ENCODE assay signal across 10 mouse cellular contexts in genomic region chr3:153984428-153985340, GRCm38 (mm10). TPM values are rescaled to one million over a fixed set of nuclear protein-coding genes. Genes with fewer than 3 reads are reported as not detected.
DNase-seq lines count a peak whose midpoint lies in the region; ATAC-seq lines count a peak whose summit lies in the region.
"Had no signal": no experiment of that assay in that cellular context is flagged by ENCODE, and none has a peak within 500 bp of the region (broad histone marks: within the 10 kb centered on the region; RNA-seq: fewer than 3 reads in every experiment).

No protein-coding gene starts in this region.

- WGBS in kidney, embryonic 16.5 days, result 53% methylated on average over 10 of the region's 10 CpGs

- H3K9ac ChIP-seq in kidney, embryonic 16.5 days (replicated peaks; ENCODE audit: low read length), result no peak overlapping the region
- H3K9ac ChIP-seq: embryonic facial prominence, embryonic 12.5 days; limb, embryonic 15.5 days had no signal

- DNase-seq in right cerebral cortex, adult 2 months (ENCODE audit: low spot score in 2 of 2), result peak; percentile 45 to 48
- DNase-seq in right cerebral cortex, postnatal 36 days (ENCODE audit: low spot score in 2 of 2), result no peak
- DNase-seq in layer of hippocampus, postnatal 36 days, result no peak

- no peaks in the 10 kb centered on the region for H3K36me3 ChIP-seq in kidney, embryonic 16.5 days (ENCODE audit: insufficient read depth, low read length)
- H3K36me3 ChIP-seq: embryonic facial prominence, embryonic 12.5 days; limb, embryonic 15.5 days had no signal

- H3K4me2 ChIP-seq in kidney, embryonic 16.5 days (replicated peaks; ENCODE audit: low read depth, low read length), result no peak overlapping the region
- H3K4me2 ChIP-seq: embryonic facial prominence, embryonic 12.5 days; limb, embryonic 15.5 days had no signal

- no peak overlapping the region for H3K4me3 ChIP-seq in kidney, embryonic 16.5 days (ENCODE audit: low read length)
- H3K4me3 ChIP-seq: embryonic facial prominence, embryonic 12.5 days; limb, embryonic 15.5 days had no signal

- H3K27me3 ChIP-seq in kidney, embryonic 16.5 days (ENCODE audit: insufficient read depth, low read length), result no peaks in the 10 kb centered on the region
- H3K27me3 ChIP-seq: embryonic facial prominence, embryonic 12.5 days; limb, embryonic 15.5 days had no signal

- H3K4me1 ChIP-seq in kidney, embryonic 16.5 days (ENCODE audit: insufficient read depth, low read length), result no peaks in the 10 kb centered on the region
- H3K4me1 ChIP-seq: embryonic facial prominence, embryonic 12.5 days; limb, embryonic 15.5 days had no signal

- peak; percentile 40 for ATAC-seq in activated CD4-positive, CD25-positive, alpha-beta regulatory T cell, adult 4 months
- peak; percentile 59; the same call in 1 of the 2 replicates for ATAC-seq in erythroid progenitor cell, adult 5-6 weeks (replicated peaks; ENCODE audit: low FRiP score, poor library complexity, severe bottlenecking)
- peak; percentile 74 for ATAC-seq in kidney, embryonic 16.5 days (ENCODE audit: low FRiP score, low TSS enrichment)
- ATAC-seq in megakaryocyte-erythroid progenitor cell, adult 5-6 weeks (replicated peaks; ENCODE audit: low FRiP score, low TSS enrichment, poor library complexity, severe bottlenecking), result peak; percentile 85
- no peak for ATAC-seq in inflammation-experienced regulatory T-cells, adult 6 months

- H3K27ac ChIP-seq in kidney, embryonic 16.5 days (ENCODE audit: low read length), result no peak overlapping the region
- H3K27ac ChIP-seq: embryonic facial prominence, embryonic 12.5 days; limb, embryonic 15.5 days had no signal

- no peaks in the 10 kb centered on the region for H3K9me3 ChIP-seq in kidney, embryonic 16.5 days (ENCODE audit: low read length)
- H3K9me3 ChIP-seq: embryonic facial prominence, embryonic 12.5 days; limb, embryonic 15.5 days had no signal

RNA-seq across cellular contexts. Expression of gene Slc44a5, which starts 11.4 kb away (rescaled TPM):
- polyA plus RNA-seq in activated CD4-positive, CD25-positive, alpha-beta regulatory T cell, adult 4 months (2017; shearing (Covaris generic)), result not detected
- 1.4 TPM in 1 of 2 replicates, not detected in the other for total RNA-seq in erythroid progenitor cell, adult 5-6 weeks (2015; ENCODE audit: low replicate concordance)
- total RNA-seq in erythroid progenitor cell, adult 5-6 weeks (2017; ENCODE audit: low replicate concordance), result 0.13 TPM in 1 of 2 replicates, not detected in the other
- polyA plus RNA-seq in kidney, embryonic 16.5 days (2015; fragmentation: Nextera tagmentation; extraction: Ambion mirVana), result 0.53 and 0.65 TPM in 2 replicates
- not detected in 2 replicates for total RNA-seq in megakaryocyte-erythroid progenitor cell, adult 5-6 weeks (2014; fragmentation: Nextera tagmentation)
- 0.28 TPM in 1 of 2 replicates, not detected in the other for total RNA-seq in megakaryocyte-erythroid progenitor cell, adult 5-6 weeks (2017)
- 10 to 100 TPM; 62.9 to 68.0 TPM for total RNA-seq in layer of hippocampus, postnatal 36 days (2021)
- polyA plus RNA-seq in inflammation-experienced regulatory T-cells, adult 6 months (2017; shearing (Covaris generic)), result not detected

RNA-seq across cellular contexts. Expression of gene Acadm, which starts 40.3 kb away (rescaled TPM):
- polyA plus RNA-seq in activated CD4-positive, CD25-positive, alpha-beta regulatory T cell, adult 4 months (2017; shearing (Covaris generic)), result 10 to 100 TPM; 32.9 to 36.5 TPM
- 16.3 and 18.0 TPM in 2 replicates for total RNA-seq in erythroid progenitor cell, adult 5-6 weeks (2015; ENCODE audit: low replicate concordance)
- total RNA-seq in erythroid progenitor cell, adult 5-6 weeks (2017; ENCODE audit: low replicate concordance), result 8.3 and 38.5 TPM in 2 replicates
- polyA plus RNA-seq in kidney, embryonic 16.5 days (2015; fragmentation: Nextera tagmentation; extraction: Ambion mirVana), result 150 and 164 TPM in 2 replicates
- 69.9 and 82.5 TPM in 2 replicates for total RNA-seq in megakaryocyte-erythroid progenitor cell, adult 5-6 weeks (2014; fragmentation: Nextera tagmentation)
- total RNA-seq in megakaryocyte-erythroid progenitor cell, adult 5-6 weeks (2017), result 201 and 332 TPM in 2 replicates
- 10 to 100 TPM; 53.5 to 54.0 TPM for total RNA-seq in layer of hippocampus, postnatal 36 days (2021)
- polyA plus RNA-seq in inflammation-experienced regulatory T-cells, adult 6 months (2017; shearing (Covaris generic)), result 10 to 100 TPM; 23.7 to 43.7 (median 40.4) TPM

Comparison
In these comparisons a context has a peak if more than half of its experiments do, and no peak if none do; other contexts are left out.
1. DNase-seq: peak in right cerebral cortex, adult 2 months (2 of 2); none in right cerebral cortex, postnatal 36 days (0 of 2) and layer of hippocampus, postnatal 36 days (0 of 2).
2. RNA of gene Slc44a5, which starts 11.4 kb away (total RNA-seq): 62.9 to 68.0 TPM in layer of hippocampus, postnatal 36 days; 0.28 TPM in megakaryocyte-erythroid progenitor cell, adult 5-6 weeks and 0.13 to 1.4 TPM in erythroid progenitor cell, adult 5-6 weeks; every median in the first group is over 10 times any median in the second.